Mouse (Mus musculus): ENCODE data around the gene Cyp2c37.
"Not testable (repeated sequence)": the region's sequence is repeated elsewhere in the genome, so short reads cannot be mapped to it uniquely, and the experiment has no call there.

Cyp2c37 gene

DNA sequence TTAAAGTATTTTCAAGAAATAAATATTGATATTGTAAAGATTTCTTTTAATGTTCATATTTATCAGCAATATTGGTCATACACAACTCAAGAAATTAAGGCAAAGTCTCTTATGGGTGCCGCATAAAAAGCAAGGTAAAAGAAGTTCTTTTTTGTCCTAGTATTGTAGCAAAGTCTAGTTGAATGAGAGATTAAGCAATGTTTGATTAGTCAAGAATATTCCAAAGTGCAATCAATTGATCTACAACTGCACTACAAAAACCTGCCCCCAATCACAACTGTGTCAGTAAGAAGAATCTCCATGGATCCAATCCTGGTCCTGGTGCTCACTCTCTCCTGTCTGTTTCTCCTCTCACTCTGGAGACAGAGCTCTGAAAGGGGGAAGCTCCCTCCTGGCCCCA is at the start of gene Cyp2c37:
Cyp2c37 (plus strand) TSS at position 285 of the 400 bp plus-strand sequence.
- DNase-seq (ENCODE audit: low spot score in 2 of 2): not testable (repeated sequence)

GRCm38 (mm10) chr19:39960861-39961260 is 31.4 kb upstream of the Cyp2c37 start:
- not testable (repeated sequence) for DNase-seq (ENCODE audit: low spot score in 2 of 2)

GRCm38 (mm10) chr19:39971096-39971495 is 21.1 kb upstream of the Cyp2c37 start:
- DNase-seq (ENCODE audit: low spot score in 2 of 2): not testable (repeated sequence)

DNA sequence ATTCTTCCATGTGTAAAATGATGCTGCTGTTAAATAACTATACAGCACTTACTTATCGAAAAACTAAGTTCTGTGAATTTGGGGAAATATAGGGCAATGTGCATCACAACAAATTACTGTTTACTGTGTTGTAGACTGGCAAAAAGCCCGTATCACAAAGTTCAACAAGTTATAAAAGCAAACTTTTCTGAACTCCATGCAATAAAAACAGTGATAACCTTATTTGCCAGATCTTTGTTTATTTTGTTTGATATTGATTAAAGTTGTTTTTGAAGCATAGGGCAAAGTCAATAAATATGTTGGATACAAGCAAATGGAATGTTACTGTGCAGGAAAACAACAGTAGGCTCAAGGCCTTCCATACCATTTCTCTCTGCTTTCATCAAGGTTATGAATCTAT is 2.8 kb upstream of the Cyp2c37 start:
- DNase-seq (ENCODE audit: low spot score in 2 of 2): no peak

All from urinary bladder, adult 18-20 months (tissue).